Mouse (Mus musculus) gastrocnemius, postnatal 10 days (tissue): Measurements from ENCODE around the gene Ptpn3. TPM values are rescaled to one million over a fixed set of nuclear protein-coding genes. Genes with fewer than 3 reads are reported as not detected.

Experiments used
- DNase-seq: peaks from one replicate; pipeline ENCODE4 v3.0.0; 2021; ENCODE audit warnings: mixed read lengths
- long read RNA-seq, 2 experiments: library from polyadenylated mRNA; stranded (forward); transcript quantifications; one replicate each; pipeline ENCODE4 v2.0.0; 2021
- total RNA-seq, 2 experiments: library from RNA; stranded (reverse); gene quantifications; 2 replicates each; pipeline ENCODE4 v1.2.3; 2021

The Ptpn3 gene
- 10 to 100 TPM; 13.8 to 17.0 TPM for total RNA-seq
- long read RNA-seq, experiment 1, partial matches to known transcripts: 12 of 23 reads
- long read RNA-seq, experiment 1, other reads (novel, unspliced or antisense): 11 of 23 reads
- long read RNA-seq, experiment 2, partial matches to known transcripts: 7 of 16 reads
- long read RNA-seq, experiment 2, other reads (novel, unspliced or antisense): 9 of 16 reads

GRCm38 (mm10) chr4:57301410-57302313, at the start of gene Ptpn3:
Ptpn3 (minus strand) TSS chr4:57301837.
- DNase-seq: peak; percentile 70

- DNase-seq: no peak
These were observed 48.9 kb upstream of the Ptpn3 start for GRCm38 (mm10) chr4:57350541-57350940.

- DNase-seq: no peak
These were observed 42.4 kb upstream of the Ptpn3 start for GRCm38 (mm10) chr4:57343996-57344395.

GRCm38 (mm10) chr4:57338923-57339322, 37.3 kb upstream of the Ptpn3 start:
- no peak for DNase-seq

GRCm38 (mm10) chr4:57338061-57338460, 36.4 kb upstream of the Ptpn3 start:
- no peak for DNase-seq

- no peak for DNase-seq
These were observed 33.5 kb upstream of the Ptpn3 start for GRCm38 (mm10) chr4:57335000-57335666.

- no peak for DNase-seq
These were observed 32.4 kb upstream of the Ptpn3 start for GRCm38 (mm10) chr4:57333926-57334548.

GRCm38 (mm10) chr4:57332511-57332910, 30.9 kb upstream of the Ptpn3 start:
- no peak for DNase-seq

GRCm38 (mm10) chr4:57320606-57321327, 19.1 kb upstream of the Ptpn3 start:
- peak; percentile 32 for DNase-seq

GRCm38 (mm10) chr4:57318525-57319212, 17.0 kb upstream of the Ptpn3 start:
- no peak for DNase-seq

- no peak for DNase-seq
These were observed 10.9 kb upstream of the Ptpn3 start for GRCm38 (mm10) chr4:57312256-57313166.

GRCm38 (mm10) chr4:57311750-57312149, 10.1 kb upstream of the Ptpn3 start:
- no peak for DNase-seq

- DNase-seq: no peak
These were observed 6.8 kb upstream of the Ptpn3 start for GRCm38 (mm10) chr4:57308214-57309000.

- DNase-seq: no peak
These were observed 6.1 kb upstream of the Ptpn3 start for GRCm38 (mm10) chr4:57307747-57308146.

GRCm38 (mm10) chr4:57306260-57306659, 4.6 kb upstream of the Ptpn3 start:
- DNase-seq: no peak

GRCm38 (mm10) chr4:57305644-57306043, 4.0 kb upstream of the Ptpn3 start:
- DNase-seq: no peak

- DNase-seq: no peak
These were observed 898 bp downstream of the Ptpn3 start for GRCm38 (mm10) chr4:57300469-57301409.
